Mouse (Mus musculus): ENCODE measurements around the gene Sprr3. TPM values are rescaled to one million over a fixed set of nuclear protein-coding genes. Genes with fewer than 3 reads are reported as not detected.
"Not testable (repeated sequence)": the region's sequence is repeated elsewhere in the genome, so short reads cannot be mapped to it uniquely, and the experiment has no call there.

Gene Sprr3
- total RNA-seq (2021): not detected

DNA sequence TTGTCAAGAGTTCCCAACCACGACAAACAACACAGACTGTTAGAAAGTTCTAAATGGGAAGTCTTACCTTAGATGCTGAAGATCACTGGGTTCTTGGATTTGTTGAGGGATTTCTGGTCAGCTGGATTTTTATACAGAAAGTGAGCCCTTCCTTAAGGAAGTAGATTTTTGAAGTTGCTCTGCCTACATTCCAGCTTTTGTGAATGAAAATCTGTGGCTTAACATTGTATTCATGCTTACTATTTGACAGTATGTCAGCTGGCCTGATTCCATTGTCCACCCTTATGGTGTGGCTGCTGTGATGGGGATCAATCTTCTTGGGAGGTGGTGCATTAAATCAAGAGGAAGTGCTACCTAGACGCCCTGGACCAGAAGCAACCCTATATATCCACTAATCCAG lies at the start of gene Sprr3:
Sprr3 (minus strand) TSS at position 101 of the 400 bp plus-strand sequence.
- DNase-seq (ENCODE audit: low spot score): no peak

DNA sequence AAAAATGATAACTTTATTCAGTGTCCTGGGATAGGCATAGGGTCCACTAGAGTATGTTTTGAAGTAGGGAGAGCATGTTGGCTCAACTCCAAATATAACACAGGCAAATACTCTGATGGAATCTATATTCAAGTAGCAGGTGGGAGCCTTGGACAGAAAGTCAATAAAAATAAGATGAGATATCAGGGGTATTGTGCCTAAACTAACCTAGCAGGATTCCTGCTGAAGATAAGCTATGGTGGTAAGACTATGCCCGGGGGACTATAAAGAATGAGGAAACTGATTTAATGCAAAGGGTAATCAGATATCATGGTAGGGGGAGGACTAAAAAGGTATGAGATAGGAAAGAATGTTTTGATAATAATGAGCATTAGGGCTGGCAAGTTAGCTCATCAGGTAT lies 49.7 kb upstream of the Sprr3 start:
- DNase-seq (ENCODE audit: low spot score): no peak
- intact Hi-C loops (cut with DNase I): no loop called here

More for the DNA sequence above, at the start of gene Sprr3:
- intact Hi-C loops (cut with DNase I): no loop called here

DNA sequence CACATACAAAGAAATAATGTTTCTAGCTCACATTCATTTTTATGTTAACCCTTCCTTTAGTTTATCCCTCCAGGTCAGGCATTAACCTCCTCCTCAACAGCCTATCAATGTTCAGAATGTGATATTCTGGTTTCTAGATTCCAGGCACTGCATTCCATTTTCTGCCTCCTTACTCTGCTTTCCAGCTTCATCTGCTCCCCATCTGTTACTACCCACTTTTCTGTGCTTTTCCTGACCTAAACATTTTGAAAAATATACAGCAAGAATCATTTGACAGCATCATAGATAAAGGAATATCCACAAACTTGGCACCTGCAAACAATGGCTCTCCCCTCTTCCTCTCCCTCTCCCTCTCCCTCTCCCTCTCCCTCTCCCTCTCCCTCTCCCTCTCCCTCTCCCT lies 45.0 kb upstream of the Sprr3 start:
- DNase-seq (ENCODE audit: low spot score): no peak
- intact Hi-C loops (cut with DNase I): no loop called here

DNA sequence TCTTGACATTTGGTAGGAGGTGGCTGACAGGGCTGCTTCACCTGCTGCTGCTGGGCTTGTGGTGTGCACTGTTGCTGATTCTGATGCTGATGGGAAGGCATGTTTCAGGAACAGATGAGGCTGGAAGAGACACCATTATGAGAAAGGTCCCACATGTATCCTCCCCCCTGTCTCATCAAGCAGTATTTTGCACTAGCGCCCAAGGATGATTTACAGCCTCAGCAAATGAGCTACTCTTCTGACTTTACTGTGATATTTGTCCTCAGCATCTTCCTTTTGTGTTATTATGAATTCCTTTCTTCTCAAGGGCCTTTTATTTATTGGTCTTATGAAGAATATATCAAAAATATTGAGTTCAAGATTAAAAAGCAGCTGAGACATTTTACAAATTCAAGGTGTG lies 41.9 kb upstream of the Sprr3 start, which contains the start of gene Sprr4:
Sprr4 (minus strand) TSS at position 101 of the 400 bp plus-strand sequence.
- no peak for DNase-seq (ENCODE audit: low spot score)
- intact Hi-C loops (cut with DNase I): no loop called here

DNA sequence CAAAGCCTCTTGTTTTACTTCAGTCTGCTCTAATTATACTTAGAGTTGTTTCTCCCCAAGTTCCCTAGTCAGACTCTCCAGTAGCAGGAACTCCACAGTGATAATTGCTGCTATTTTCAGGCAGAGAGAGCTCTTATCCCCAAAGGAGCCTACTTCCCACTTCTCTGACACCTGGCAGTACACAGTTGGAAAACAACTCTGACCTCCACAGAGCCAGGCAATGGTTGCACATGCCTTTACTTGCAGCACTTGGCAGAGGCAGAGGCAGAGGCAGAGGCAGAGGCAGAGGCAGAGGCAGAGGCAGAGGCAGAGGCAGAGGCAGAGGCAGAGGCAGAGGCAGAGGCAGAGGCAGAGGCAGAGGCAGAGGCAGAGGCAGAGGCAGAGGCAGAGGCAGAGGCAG lies 31.7 kb upstream of the Sprr3 start:
- DNase-seq (ENCODE audit: low spot score); intact Hi-C loops (cut with DNase I): not testable (repeated sequence)

DNA sequence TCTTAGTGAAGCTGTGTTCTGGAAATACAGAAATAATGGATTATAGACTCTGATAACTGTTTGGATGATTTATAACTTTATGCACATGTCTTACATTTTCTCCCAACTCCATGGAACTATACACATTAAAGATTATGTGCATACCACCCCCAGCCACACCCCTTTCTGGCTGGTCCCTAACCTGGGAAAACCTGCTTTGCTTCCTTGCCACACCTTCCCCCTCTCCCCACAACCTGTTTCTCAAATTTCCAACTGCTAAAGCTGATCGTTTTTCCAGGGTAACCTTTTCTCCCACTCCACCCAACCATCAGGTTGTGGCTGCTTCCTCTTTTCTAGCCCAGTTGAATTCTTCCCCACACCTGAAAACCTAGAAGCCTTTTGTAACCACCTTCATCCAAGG lies 27.8 kb upstream of the Sprr3 start:
- no peak for DNase-seq (ENCODE audit: low spot score)
- intact Hi-C loops (cut with DNase I): no loop called here

DNA sequence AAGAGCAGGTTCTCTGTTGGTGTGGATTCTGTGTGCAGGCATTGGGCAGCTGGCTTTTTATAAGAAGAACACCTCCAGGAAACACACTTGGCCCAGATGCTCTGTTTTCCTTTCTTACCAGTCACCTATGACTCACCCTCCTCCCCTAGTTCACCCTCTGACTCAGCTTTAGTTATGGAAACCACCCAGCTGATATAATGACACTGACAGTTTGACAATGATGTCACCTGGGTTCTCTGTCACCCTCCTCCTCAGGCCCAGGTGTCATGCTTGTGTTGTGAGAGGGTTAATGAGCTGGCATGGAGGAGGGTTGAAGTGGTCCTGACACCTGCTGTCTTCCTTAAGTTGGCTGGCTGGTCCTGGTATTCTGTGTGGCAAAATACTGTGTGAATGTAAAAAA lies 27.3 kb upstream of the Sprr3 start, which contains the start of gene Sprr1a:
Sprr1a (minus strand) TSS at position 33 of the 400 bp plus-strand sequence.
- intact Hi-C loops (cut with DNase I): no loop called here
- no peak for DNase-seq (ENCODE audit: low spot score)

DNA sequence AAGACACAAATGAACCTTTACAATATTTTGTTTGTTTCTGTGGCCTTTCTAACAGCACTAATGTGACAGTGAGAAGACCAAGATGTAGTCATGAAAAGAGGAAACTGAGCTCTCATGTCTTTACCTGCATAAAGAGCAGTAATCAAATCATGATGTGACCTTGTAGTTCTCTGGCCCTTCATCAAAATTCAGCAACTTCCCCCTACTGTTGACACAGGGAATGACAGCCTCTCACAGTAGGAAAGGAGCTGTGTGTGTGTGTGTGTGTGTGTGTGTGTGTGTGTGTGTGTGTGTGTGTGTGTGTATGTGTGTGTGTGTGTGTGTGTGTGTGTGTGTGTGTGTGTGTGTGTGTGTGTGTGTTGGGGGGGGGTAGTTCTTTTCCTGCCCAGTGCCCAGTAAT lies 22.7 kb upstream of the Sprr3 start:
- DNase-seq (ENCODE audit: low spot score); intact Hi-C loops (cut with DNase I): not testable (repeated sequence)

DNA sequence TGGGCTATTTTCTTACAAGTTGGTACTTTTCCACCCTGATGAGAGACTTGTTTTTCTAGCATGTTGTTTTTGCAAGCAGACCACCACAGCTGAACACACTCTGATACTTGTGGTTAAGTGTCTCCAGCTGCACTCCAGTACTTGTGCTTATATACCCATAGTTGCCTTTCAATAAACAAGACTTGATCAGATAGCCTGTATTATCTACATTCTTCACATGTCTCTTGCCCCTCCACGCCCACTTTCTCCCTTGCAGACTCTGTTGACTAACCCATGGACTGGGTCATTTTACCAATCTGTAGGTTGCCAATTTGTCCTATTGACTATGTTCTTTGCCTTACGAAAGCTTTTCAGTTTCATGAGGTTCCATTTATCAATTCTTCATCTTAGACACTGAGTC lies 11.6 kb upstream of the Sprr3 start:
- intact Hi-C loops (cut with DNase I): no loop called here
- DNase-seq (ENCODE audit: low spot score): no peak

DNA sequence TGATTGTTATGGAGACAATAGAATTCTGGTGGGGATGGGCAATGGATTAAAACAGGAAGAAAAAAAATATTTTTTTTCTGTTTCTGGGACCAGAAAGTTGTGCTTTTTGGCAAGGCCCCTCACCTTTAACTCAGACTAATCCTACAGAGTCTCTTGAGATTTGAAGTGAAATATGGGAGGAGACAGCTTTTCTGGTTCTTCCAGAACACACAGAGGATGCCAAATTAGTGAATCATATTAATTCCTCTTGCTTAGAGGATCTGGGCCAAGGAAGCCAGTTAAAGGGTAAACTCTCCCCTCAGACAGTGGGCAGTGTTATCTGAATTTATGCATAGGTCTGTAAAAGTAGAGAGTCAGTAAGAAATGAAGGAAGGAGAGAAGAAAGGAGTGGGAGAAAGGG lies 8.9 kb upstream of the Sprr3 start:
- intact Hi-C loops (cut with DNase I): no loop called here
- DNase-seq (ENCODE audit: low spot score): no peak

DNA sequence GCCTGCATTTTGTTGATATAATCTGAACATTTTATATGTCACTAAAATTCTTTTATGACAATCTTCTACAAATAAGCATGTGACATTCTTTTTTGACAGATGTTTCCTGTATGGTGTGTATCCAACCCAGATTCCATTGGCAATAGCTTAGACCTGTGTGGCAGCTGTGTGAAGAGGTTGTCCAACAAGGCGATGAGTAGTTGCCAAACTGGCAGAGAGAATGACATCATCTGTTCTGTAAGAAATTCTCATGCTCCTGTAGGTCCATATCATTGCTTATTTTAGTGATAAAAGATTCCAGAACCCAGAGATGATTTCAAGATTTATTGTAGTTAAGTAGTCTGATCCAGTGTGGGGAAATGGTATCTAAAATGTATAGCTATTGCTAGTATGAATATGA lies 8.1 kb upstream of the Sprr3 start:
- DNase-seq (ENCODE audit: low spot score): no peak
- intact Hi-C loops (cut with DNase I): no loop called here

DNA sequence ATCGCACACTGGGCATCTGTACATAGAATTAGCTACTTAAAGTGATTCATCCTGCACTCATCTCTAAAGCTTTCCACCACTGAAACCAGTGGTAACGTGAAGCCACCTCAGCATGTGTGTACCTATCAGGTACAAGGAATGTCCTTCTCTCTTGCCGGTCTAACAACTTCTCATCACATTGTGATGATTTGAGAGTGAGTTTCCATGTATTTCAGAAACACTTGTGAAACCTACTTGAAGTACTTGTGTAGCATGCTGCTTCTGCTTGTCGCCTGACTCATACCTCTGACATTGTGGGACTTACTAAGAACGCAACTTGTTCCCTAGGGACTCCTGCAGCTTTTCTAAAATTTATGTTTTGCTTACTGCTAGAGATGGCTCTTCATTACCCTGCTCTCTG lies 3.4 kb downstream of the Sprr3 start:
- intact Hi-C loops (cut with DNase I): no loop called here
- DNase-seq (ENCODE audit: low spot score): no peak

DNA sequence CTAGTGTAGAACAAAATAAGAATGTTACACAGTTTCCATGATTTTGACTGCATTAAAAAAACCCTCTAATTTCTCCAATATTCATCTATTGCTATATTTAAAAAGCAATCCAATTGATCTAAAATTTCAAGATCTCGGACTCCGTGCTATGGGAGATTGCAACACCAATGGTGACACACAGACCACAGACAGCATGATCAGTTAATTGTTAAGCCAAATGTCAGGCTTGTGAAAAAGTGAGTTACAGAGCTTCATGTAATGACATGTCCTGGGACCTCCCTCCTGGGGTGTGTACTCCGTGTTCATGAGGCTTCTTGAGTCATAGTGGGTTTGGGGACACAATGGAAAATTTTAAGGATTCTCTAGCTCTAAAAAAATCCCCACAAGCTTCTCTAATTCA lies 18.3 kb downstream of the Sprr3 start:
- no peak for DNase-seq (ENCODE audit: low spot score)
- intact Hi-C loops (cut with DNase I): no loop called here

DNA sequence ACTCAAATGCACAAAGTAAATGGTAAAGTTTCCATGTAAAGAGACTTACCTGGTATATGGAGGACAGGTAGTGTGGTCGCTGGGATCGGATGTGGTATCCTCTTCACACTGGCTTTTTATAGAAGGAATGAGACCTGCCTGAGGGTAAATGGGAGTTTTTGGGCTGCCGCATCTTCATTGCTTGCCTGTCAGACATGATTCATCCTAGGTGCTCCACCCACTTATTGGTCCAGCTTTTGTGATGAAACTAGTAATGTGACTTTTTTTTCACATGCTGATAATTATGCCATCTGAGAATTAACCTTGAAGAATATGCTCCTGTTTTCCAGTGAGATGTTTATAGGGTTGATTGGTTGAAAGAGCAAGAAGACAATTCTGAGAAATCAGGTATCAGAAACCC lies 19.8 kb downstream of the Sprr3 start, which contains the start of gene Sprr1b:
Sprr1b (minus strand) TSS at position 101 of the 400 bp plus-strand sequence.
- DNase-seq (ENCODE audit: low spot score): no peak
- intact Hi-C loops (cut with DNase I): no loop called here

DNA sequence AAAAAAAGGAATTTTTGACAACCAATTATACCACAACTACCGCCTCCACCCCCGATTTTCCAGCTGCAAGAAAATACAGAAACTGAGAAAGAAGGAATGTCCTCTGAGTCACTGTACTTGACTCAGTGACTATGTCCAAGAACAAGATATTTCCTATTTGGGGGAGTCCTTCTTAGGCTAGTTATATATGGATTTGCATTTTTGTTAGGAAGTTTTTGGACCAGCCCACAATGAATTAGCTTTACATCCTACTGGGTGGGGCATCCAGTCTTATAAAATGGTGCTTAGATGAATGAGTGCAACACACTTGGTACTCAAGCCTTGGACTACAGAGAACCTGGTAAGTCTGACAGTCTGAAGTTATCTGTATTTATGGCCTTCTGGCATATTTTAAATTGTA lies 26.2 kb downstream of the Sprr3 start, which contains the start of gene Sprr2k:
Sprr2k (plus strand) TSS at position 301 of the 400 bp plus-strand sequence.
- intact Hi-C loops (cut with DNase I): no loop called here

DNA sequence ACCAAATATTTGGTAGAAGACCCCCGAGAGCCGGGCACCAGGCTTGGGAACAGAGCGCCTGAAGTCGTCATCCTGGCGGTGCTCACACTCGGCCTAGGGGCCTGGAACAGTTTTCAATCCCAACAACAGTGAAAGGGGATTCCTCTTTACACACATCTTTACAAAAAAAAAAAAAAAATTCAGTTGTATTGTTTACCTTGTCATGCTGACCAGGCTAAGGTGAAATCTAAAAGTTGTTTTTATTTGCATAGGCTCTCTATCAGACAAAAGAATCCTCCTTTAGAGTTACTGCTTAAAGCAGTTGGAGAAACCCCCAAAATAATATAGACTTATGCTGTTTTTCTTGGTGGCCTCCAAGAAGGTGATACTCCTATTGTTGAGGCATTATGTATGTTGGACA lies 29.2 kb downstream of the Sprr3 start, which contains the start of gene Gm9774:
Gm9774 (minus strand) TSS at position 101 of the 400 bp plus-strand sequence.
- no peak for DNase-seq (ENCODE audit: low spot score)
- intact Hi-C loops (cut with DNase I): no loop called here

More for the DNA sequence above, 26.2 kb downstream of the Sprr3 start, which contains the start of gene Sprr2k:
- no peak for DNase-seq (ENCODE audit: low spot score)

DNA sequence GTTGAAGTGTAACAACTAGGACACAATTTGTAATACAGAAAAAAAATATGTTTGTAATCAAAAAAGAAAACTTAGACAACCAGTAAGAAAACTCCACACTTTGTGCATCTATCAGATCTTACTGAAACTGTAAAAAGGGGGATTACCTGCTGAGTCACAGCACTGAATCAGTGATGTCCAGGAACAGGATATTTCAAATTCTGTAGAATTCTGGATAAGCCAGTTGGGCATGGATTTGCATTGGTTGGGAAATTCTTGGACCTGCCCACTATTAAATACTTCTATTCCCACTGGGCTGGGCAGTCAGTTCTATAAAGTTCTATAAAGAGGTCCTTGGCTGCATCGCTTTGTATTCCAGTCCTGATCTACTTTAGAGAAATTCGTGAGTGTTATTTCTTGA lies 40.7 kb downstream of the Sprr3 start, which contains the start of gene Sprr2j-ps:
Sprr2j-ps (plus strand) TSS at position 301 of the 400 bp plus-strand sequence.
- intact Hi-C loops (cut with DNase I): no loop called here
- no peak for DNase-seq (ENCODE audit: low spot score)

DNA sequence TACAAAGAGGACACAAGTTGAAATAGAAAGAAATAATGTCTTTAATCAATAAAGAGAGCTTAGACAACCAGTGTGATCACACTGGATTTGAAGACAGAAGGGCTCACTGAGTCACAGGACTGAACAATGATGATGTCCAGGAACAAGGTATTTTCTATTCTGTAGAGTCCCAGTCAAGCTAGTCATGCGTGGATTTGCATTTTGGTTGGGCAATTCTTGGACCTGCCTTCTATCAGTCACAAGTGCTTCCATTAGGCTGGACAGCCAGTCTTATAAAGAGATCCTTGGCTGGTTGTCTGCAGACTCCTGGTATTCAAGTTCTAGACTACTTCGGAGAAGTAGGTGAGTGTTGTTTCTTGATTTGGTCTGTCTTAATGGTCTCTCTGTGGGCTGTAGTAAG lies 50.8 kb downstream of the Sprr3 start, which contains the start of gene Sprr2i:
Sprr2i (plus strand) TSS at position 301 of the 400 bp plus-strand sequence.
- DNase-seq (ENCODE audit: low spot score): no peak
- intact Hi-C loops (cut with DNase I): no loop called here
